Mouse (Mus musculus): ENCODE data around the gene Zdhhc13. TPM values are rescaled to one million over a fixed set of nuclear protein-coding genes. Genes with fewer than 3 reads are reported as not detected.

Zdhhc13 gene
- polyA plus RNA-seq, 1 experiment from 2014 or later, result 40.5 TPM

Other genes starting within 250 kb of the Zdhhc13 start
- gene Mrgprb2, start 230.9 kb upstream of the Zdhhc13 start, polyA plus RNA-seq (2014; fragmentation: Nextera tagmentation; extraction: Ambion mirVana), result not detected in 2 replicates
- not detected in 2 replicates for gene Mrgprb3, start 145.2 kb upstream of the Zdhhc13 start, polyA plus RNA-seq (2014; fragmentation: Nextera tagmentation; extraction: Ambion mirVana)
- 1.1 and 4.0 TPM in 2 replicates for gene Csrp3, start 59.0 kb downstream of the Zdhhc13 start, polyA plus RNA-seq (2014; fragmentation: Nextera tagmentation; extraction: Ambion mirVana)
- 12.4 and 13.6 TPM in 2 replicates for gene E2f8, start 92.6 kb downstream of the Zdhhc13 start, polyA plus RNA-seq (2014; fragmentation: Nextera tagmentation; extraction: Ambion mirVana)
- 7.3 and 8.0 TPM in 2 replicates for gene Nav2, start 119.7 kb downstream of the Zdhhc13 start, polyA plus RNA-seq (2014; fragmentation: Nextera tagmentation; extraction: Ambion mirVana)

All from embryonic facial prominence, embryonic 11.5 days (tissue).